Comparison of ENCODE assay signal across 23 mouse cellular contexts in the genomic region with DNA sequence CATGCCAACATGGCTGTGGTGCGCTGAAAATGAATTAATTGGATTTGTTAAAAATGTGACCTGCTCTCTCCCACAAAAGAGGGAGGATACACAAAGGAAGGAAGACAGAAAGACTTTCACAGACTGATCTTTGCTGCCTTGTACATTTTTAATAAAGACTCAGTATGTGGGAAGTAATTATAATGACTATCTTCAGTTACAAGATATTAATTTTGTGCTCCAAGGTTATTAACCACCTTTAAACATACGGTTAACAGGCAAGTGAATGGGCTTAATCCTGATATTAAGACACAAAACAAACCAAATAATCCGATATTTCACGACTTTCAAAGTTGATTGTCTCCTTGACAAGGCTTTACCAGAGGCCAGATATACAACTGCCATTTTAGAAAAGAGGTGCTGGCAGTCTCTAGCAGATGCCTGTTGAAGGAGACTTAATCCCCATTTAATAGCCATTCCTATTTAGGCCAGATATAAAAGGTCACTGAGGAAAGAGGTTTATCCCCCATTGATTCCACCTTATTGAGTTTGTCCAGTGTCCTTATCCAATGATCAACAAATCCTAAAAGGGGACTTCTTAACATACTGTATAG.
DNase-seq lines count a peak whose midpoint lies in the region; ATAC-seq lines count a peak whose summit lies in the region.
"Had no signal": no experiment of that assay in that cellular context is flagged by ENCODE, and none has a peak within 500 bp of the region (broad histone marks: within the 10 kb centered on the region; RNA-seq: fewer than 3 reads in every experiment).

No protein-coding gene starts in this region.

- H3K4me1 ChIP-seq in forebrain, embryonic 11.5 days (replicated peaks; ENCODE audit: control insufficient read depth, insufficient read depth, low read length): 0 out of 2 replicates have a peak, but pooled peaks cover 2% of the 10 kb centered on the region
- H3K4me1 ChIP-seq in forebrain, embryonic 10.5 days: peaks cover 19% of the 10 kb centered on the region
- 0 out of 2 replicates have a peak, but pooled peaks cover 2% of the 10 kb centered on the region for H3K4me1 ChIP-seq in neural tube, embryonic 14.5 days (ENCODE audit: control insufficient read depth, insufficient read depth, low read length)
- peaks cover 16% of the 10 kb centered on the region for H3K4me1 ChIP-seq in midbrain, embryonic 15.5 days
- H3K4me1 ChIP-seq: limb, embryonic 12.5 days had no signal

- WGBS in forebrain, embryonic 11.5 days: 26% methylated on average over 4 of the region's 4 CpGs
- WGBS in forebrain, embryonic 10.5 days: 34% methylated on average over 4 of the region's 4 CpGs
- 74% methylated on average over 4 of the region's 4 CpGs for WGBS in neural tube, embryonic 14.5 days
- WGBS in midbrain, embryonic 15.5 days: 17% methylated on average over 4 of the region's 4 CpGs

- no peak for DNase-seq in forebrain, embryonic 11.5 days (ENCODE audit: low spot score)
- no peak for DNase-seq in forebrain, embryonic 10.5 days (ENCODE audit: extremely low spot score, low spot score)
- no peak for DNase-seq in neural tube, embryonic 10.5 days (ENCODE audit: extremely low spot score, low spot score)
- no peak for DNase-seq in left cerebral cortex, adult 9 months (ENCODE audit: low spot score in 2 of 2)
- no peak for DNase-seq in yolk sac, embryonic 10.5 days (ENCODE audit: low spot score)
- no peak for DNase-seq in right cerebral cortex, adult 2 months (ENCODE audit: low spot score in 2 of 2)
- DNase-seq: adrenal gland, postnatal 10 days; cerebellum, adult 8-10 months; gastrocnemius, postnatal 14 days; heart, adult 11 months; kidney, postnatal 25 days; layer of hippocampus, postnatal 36 days; lung, adult 18-20 months; lung, postnatal 10 days; right cerebral cortex, adult 18-20 months; thymus, adult 2 months; thymus, postnatal 4 days had no signal

- no peak overlapping the region for H3K4me2 ChIP-seq in forebrain, embryonic 11.5 days (ENCODE audit: low read depth, low read length, severe bottlenecking)
- H3K4me2 ChIP-seq in neural tube, embryonic 14.5 days (ENCODE audit: low read depth, low read length): no peak overlapping the region
- peak overlapping the region; percentile 30 for H3K4me2 ChIP-seq in midbrain, embryonic 15.5 days
- H3K4me2 ChIP-seq: heart, embryonic 11.5 days; limb, embryonic 12.5 days; liver, embryonic 11.5 days had no signal

- no peak overlapping the region for H3K27ac ChIP-seq in forebrain, embryonic 11.5 days (ENCODE audit: low read depth, low read length)
- no peak overlapping the region for H3K27ac ChIP-seq in forebrain, embryonic 10.5 days
- H3K27ac ChIP-seq in neural tube, embryonic 14.5 days (ENCODE audit: low read depth, low read length): peak overlapping the region; percentile 12; the same call in 1 of the 2 replicates
- H3K27ac ChIP-seq in midbrain, embryonic 15.5 days: peak overlapping the region; percentile 70
- H3K27ac ChIP-seq: limb, embryonic 12.5 days had no signal

- H3K4me3 ChIP-seq in forebrain, embryonic 11.5 days (ENCODE audit: low read depth, low read length): no peak overlapping the region
- H3K4me3 ChIP-seq in forebrain, embryonic 10.5 days: no peak overlapping the region
- no peak overlapping the region for H3K4me3 ChIP-seq in neural tube, embryonic 14.5 days (ENCODE audit: low read depth, low read length)
- no peak overlapping the region for H3K4me3 ChIP-seq in midbrain, embryonic 15.5 days
- H3K4me3 ChIP-seq: limb, embryonic 12.5 days had no signal

- ATAC-seq in forebrain, embryonic 11.5 days (replicated peaks; ENCODE audit: low FRiP score): peak; percentile 66; the same call in 1 of the 2 replicates
- no peak for ATAC-seq in neural tube, embryonic 14.5 days (ENCODE audit: low read depth)
- peak; percentile 14 for ATAC-seq in midbrain, embryonic 15.5 days (replicated peaks)
- ATAC-seq: activated CD4-positive, CD25-positive, alpha-beta regulatory T cell, adult 4 months had no signal

- H3K9ac ChIP-seq in forebrain, embryonic 11.5 days (ENCODE audit: low read length): no peak overlapping the region
- H3K9ac ChIP-seq in neural tube, embryonic 14.5 days (replicated peaks; ENCODE audit: low read depth, low read length): no peak overlapping the region
- H3K9ac ChIP-seq in midbrain, embryonic 15.5 days: no peak overlapping the region
- H3K9ac ChIP-seq: limb, embryonic 12.5 days had no signal

- H3K36me3 ChIP-seq in forebrain, embryonic 11.5 days (ENCODE audit: control insufficient read depth, insufficient read depth, low read length): no peaks in the 10 kb centered on the region
- H3K36me3 ChIP-seq in forebrain, embryonic 10.5 days (replicated peaks): peaks cover 3% of the 10 kb centered on the region; the same call in 1 of the 2 replicates
- H3K36me3 ChIP-seq in neural tube, embryonic 14.5 days (ENCODE audit: control insufficient read depth, insufficient read depth, low read length): no peaks in the 10 kb centered on the region
- H3K36me3 ChIP-seq in midbrain, embryonic 15.5 days (replicated peaks): no peaks in the 10 kb centered on the region
- H3K36me3 ChIP-seq: limb, embryonic 12.5 days had no signal

- H3K9me3 ChIP-seq in forebrain, embryonic 11.5 days (ENCODE audit: control insufficient read depth, low read length): no peaks in the 10 kb centered on the region
- H3K9me3 ChIP-seq in forebrain, embryonic 10.5 days: no peaks in the 10 kb centered on the region
- H3K9me3 ChIP-seq in neural tube, embryonic 14.5 days (ENCODE audit: control insufficient read depth, low read length): no peaks in the 10 kb centered on the region
- H3K9me3 ChIP-seq in midbrain, embryonic 15.5 days: no peaks in the 10 kb centered on the region
- H3K9me3 ChIP-seq: limb, embryonic 12.5 days had no signal

- H3K27me3 ChIP-seq in forebrain, embryonic 11.5 days (ENCODE audit: control insufficient read depth, insufficient read depth, low read length): peaks cover 8% of the 10 kb centered on the region
- peaks cover 70% of the 10 kb centered on the region for H3K27me3 ChIP-seq in forebrain, embryonic 10.5 days (ENCODE audit: poor library complexity, severe bottlenecking)
- H3K27me3 ChIP-seq in neural tube, embryonic 14.5 days (ENCODE audit: control insufficient read depth, insufficient read depth, low read length): no peaks in the 10 kb centered on the region
- no peaks in the 10 kb centered on the region for H3K27me3 ChIP-seq in midbrain, embryonic 15.5 days (replicated peaks)
- H3K27me3 ChIP-seq: limb, embryonic 12.5 days had no signal

Comparison
In these comparisons a context has a peak if more than half of its experiments do, and no peak if none do; other contexts are left out.
1. H3K27ac ChIP-seq: peak in neural tube, embryonic 14.5 days (single experiment) and midbrain, embryonic 15.5 days (single experiment); none in forebrain, embryonic 11.5 days (single experiment) and forebrain, embryonic 10.5 days (single experiment).